Mouse (Mus musculus) heart, postnatal 10 days (tissue): Measurements from ENCODE around the gene Klk1b3. TPM values are rescaled to one million over a fixed set of nuclear protein-coding genes. Genes with fewer than 3 reads are reported as not detected.
"Not testable (repeated sequence)": the region's sequence is repeated elsewhere in the genome, so short reads cannot be mapped to it uniquely, and the experiment has no call there.

Experiments
- DNase-seq, 2 experiments: peaks; one replicate each; pipeline ENCODE4 v3.0.0; 2021
- intact Hi-C: fragments of 180-260 bp; cut with DNase I; formaldehyde crosslinking; loops from one replicate; pipeline ENCODE4 v1.15.1; 2025
- total RNA-seq, 2 experiments: library from RNA; stranded (reverse); gene quantifications; 2 replicates each; pipeline ENCODE4 v1.2.3; 2021

The Klk1b3 gene
- total RNA-seq, 2 experiments from 2014 or later: not detected

DNA sequence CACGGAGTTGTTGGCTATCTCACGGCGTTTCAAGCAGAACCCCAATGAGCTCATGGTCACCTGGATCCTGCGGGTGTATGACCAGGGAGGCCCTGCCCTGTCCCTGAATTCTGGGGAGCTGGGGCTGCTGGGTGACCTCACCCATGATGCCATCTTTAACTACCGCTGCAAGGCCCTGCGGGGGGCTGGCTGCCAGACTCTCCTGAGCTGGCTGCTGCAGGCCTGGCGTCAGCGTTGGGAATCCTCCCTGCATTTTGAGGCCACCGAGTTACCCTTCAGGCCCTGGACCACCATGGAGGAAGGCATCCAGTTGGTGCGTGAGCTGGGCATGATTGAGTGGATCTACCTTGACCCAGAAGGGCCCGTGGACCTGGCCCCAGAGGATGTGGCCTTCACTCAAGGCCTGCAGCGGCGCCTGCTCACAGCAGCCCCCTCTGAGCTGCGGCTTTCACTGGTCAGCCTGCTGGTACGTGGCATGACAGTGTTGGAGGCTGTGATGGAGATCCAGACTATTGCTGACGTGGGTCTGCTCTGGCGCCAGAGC lies 52.8 kb downstream of the Klk1b3 start:
- intact Hi-C loops, DNase-seq: not testable (repeated sequence)

Other genes starting within 250 kb of the Klk1b3 start
- gene Klk1b8, start 247.5 kb upstream of the Klk1b3 start, total RNA-seq: not detected
- gene Klk1b1, start 231.4 kb upstream of the Klk1b3 start, total RNA-seq: not detected
- gene Klk1b9, start 222.1 kb upstream of the Klk1b3 start, total RNA-seq: not detected
- not detected for gene Klk1b11, start 202.3 kb upstream of the Klk1b3 start, total RNA-seq
- gene Klk1b26, start 186.0 kb upstream of the Klk1b3 start, total RNA-seq: not detected
- gene Klk1b27, start 145.9 kb upstream of the Klk1b3 start, total RNA-seq: not detected
- not detected for gene Klk1b21, start 95.9 kb upstream of the Klk1b3 start, total RNA-seq
- gene Klk1b22, start 85.5 kb upstream of the Klk1b3 start, total RNA-seq: not detected
- gene Klk1b16, start 61.4 kb upstream of the Klk1b3 start, total RNA-seq: not detected
- not detected for gene Klk1b24, start 10.0 kb upstream of the Klk1b3 start, total RNA-seq
- gene Klk1b4, start 9.2 kb downstream of the Klk1b3 start, total RNA-seq: not detected
- gene Klk1b5, start 17.8 kb downstream of the Klk1b3 start, total RNA-seq: not detected
- not detected for gene Klk1, start 27.2 kb downstream of the Klk1b3 start, total RNA-seq
- gene Gm36864, start 38.0 kb downstream of the Klk1b3 start, total RNA-seq: not detected
- under 1 TPM; 0.47 to 0.53 TPM for gene 1700028J19Rik, start 48.5 kb downstream of the Klk1b3 start, total RNA-seq
- gene 2410002F23Rik, start 48.5 kb downstream of the Klk1b3 start, total RNA-seq: 10 to 100 TPM; 34.9 to 42.1 TPM
- gene Acp4, start 59.2 kb downstream of the Klk1b3 start, total RNA-seq: not detected
- gene Gm15517, start 63.3 kb downstream of the Klk1b3 start, total RNA-seq: not detected
- 1 to 10 TPM; 1.1 TPM for gene Clec11a, start 108.7 kb downstream of the Klk1b3 start, total RNA-seq
- gene Shank1, start 112.1 kb downstream of the Klk1b3 start, total RNA-seq: 1 to 10 TPM; 1.4 TPM
- gene Syt3, start 185.9 kb downstream of the Klk1b3 start, total RNA-seq: 1 to 10 TPM in 1 of 2 experiments, under 1 TPM in 1; 0.74 to 1.3 TPM
- under 1 TPM in 1 of 2 experiments, not detected in 1; 0.40 TPM for gene 1700008O03Rik, start 187.6 kb downstream of the Klk1b3 start, total RNA-seq
- gene Lrrc4b, start 230.8 kb downstream of the Klk1b3 start, total RNA-seq: 10 to 100 TPM; 28.3 to 39.0 TPM